Mouse (Mus musculus) E14TG2a.4 (cell line): ENCODE data around the gene Nradd.
A peak's percentile ranks its signal among the peaks of the same experiment; 100 is the strongest.

Experiments used
- H3K27me3 ChIP-seq: 2 replicates; pipeline ENCODE4 v1.6.1; 2014; ENCODE audit warnings: low read length, control low read depth; ENCODE audit not compliant: insufficient read depth
- H3K36me3 ChIP-seq: 2 replicates; pipeline ENCODE4 v1.6.1; 2014; ENCODE audit warnings: low read length, control low read depth; ENCODE audit not compliant: insufficient read depth
- H3K4me1 ChIP-seq: replicated peaks from 2 replicates; pipeline ENCODE4 v1.6.1; 2014; ENCODE audit warnings: low read depth, low read length, control low read depth
- H3K4me3 ChIP-seq: replicated peaks from 2 replicates; pipeline ENCODE4 v1.5.1; 2014; ENCODE audit warnings: mild to moderate bottlenecking, low read length
- H3K9me3 ChIP-seq: 2 replicates; pipeline ENCODE4 v1.6.1; 2014; ENCODE audit warnings: low read length, control low read depth
- CTCF ChIP-seq: conservative IDR thresholded peaks from 2 replicates; pipeline ENCODE4 v1.5.1; 2014; ENCODE audit warnings: low read length
- NANOG ChIP-seq: IDR thresholded peaks from 2 replicates; pipeline ENCODE4 v1.6.1; 2014; ENCODE audit warnings: borderline replicate concordance, low read length, mixed read lengths
- POU5F1 ChIP-seq: IDR thresholded peaks from 2 replicates; pipeline ENCODE4 v1.6.1; 2014; ENCODE audit warnings: low read length, borderline replicate concordance

Gene Nradd

DNA sequence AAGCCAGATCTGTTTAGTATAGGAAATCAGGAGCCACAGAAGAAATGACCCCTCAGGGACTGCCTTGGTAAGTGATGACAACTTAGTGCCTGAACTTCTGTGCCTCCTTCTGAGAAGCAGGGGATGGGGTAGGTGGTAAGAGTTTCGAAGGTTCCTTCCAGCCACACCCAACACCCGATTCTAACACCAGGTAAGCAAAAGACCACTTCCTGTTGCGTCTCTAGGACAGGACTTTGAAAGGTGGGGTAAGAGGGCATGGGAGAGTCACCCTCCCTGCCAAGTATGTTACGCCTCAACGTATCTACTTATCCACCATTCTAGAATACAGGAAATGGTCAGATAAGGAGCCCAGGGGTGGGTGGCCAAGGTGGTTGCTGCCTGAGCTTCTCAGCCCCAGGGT lies 16.8 kb upstream of the Nradd start:
- TF ChIP-seq CTCF (no peak), POU5F1 (no peak), NANOG (no peak)
- peaks cover 51% of the 10 kb centered on the region for H3K36me3 ChIP-seq
- H3K9me3 ChIP-seq: no peaks in the 10 kb centered on the region
- H3K27me3 ChIP-seq: peaks cover 12% of the 10 kb centered on the region
- peaks cover 61% of the 10 kb centered on the region for H3K4me1 ChIP-seq
- H3K4me3 ChIP-seq: no peak overlapping the region

DNA sequence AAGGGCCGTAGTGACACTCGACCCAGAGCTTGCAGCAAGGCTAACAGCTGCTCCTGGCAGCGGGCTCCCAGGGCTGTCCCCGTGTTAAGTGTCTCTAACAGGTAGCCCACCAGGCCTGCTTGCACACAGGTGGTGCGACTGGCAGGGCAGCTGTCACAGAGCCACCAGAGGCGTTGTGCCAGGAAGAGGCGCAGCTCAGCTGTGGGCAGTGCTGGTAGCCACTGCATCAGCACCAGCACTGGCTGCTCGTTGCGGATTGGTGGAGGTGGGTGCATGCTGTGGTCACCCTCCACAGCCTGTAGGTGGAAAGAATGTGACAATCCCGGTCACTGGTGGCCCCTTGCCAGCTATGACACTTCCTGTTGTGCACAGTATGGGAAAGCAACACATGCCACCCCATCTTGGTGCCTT lies 14.4 kb upstream of the Nradd start:
- H3K36me3 ChIP-seq: peaks cover 65% of the 10 kb centered on the region
- peak overlapping the region; percentile 64 for H3K4me3 ChIP-seq
- H3K27me3 ChIP-seq: peaks cover 23% of the 10 kb centered on the region
- no peaks in the 10 kb centered on the region for H3K9me3 ChIP-seq
- no peak for TF ChIP-seq CTCF
- no peak for TF ChIP-seq POU5F1
- TF ChIP-seq NANOG: no peak
- peaks cover 61% of the 10 kb centered on the region for H3K4me1 ChIP-seq

DNA sequence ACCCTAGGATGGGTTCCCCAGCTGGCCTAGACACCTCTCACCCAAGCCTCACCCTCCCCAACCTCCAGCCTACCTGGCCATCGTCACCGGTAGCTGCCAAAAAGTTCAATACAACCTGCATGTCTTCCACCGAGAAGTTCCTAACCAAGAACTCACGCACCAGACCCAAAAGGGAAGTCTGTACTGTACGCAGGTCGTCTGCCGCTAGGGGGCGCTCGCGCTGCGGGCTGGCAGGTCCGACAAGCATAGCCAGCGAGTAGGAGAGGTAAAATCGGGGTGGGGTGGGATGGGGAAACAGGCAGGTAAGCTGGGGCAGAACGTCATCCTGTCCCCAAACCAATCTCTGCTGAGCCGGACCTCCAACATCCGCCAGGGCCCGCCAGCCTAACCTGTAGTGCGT lies 11.0 kb upstream of the Nradd start:
- Histone ChIP-seq H3K27me3 (peaks cover 45% of the 10 kb centered on the region), H3K36me3 (peaks cover 58% of the 10 kb centered on the region), H3K9me3 (no peaks in the 10 kb centered on the region), H3K4me3 (peak overlapping the region; percentile 5; the same call in 1 of the 2 replicates), H3K4me1 (peaks cover 66% of the 10 kb centered on the region)
- TF ChIP-seq NANOG (no peak), CTCF (peak; percentile 76), POU5F1 (no peak)

DNA sequence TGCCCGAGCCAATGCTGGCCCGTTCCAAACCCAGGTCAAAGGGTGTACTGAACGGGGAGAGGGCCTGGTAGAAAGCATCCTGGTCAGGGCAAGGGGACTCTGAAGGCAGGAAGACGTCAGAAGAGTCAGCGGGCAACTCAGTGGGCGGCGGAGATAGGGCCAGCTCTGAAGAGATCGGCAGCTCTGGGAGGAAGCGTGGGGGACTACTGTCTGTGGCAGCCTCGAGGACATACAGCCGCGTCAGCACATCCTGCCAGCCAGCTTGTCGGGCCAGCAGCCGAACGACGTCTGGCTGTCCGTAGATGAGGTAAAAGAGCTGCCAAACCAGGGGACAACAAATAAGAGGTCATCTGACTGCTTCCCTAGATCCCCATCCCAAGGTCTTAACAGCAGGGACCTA lies 9.6 kb upstream of the Nradd start:
- H3K9me3 ChIP-seq: no peaks in the 10 kb centered on the region
- peak overlapping the region; percentile 53; the same call in 1 of the 2 replicates for H3K4me3 ChIP-seq
- H3K36me3 ChIP-seq: peaks cover 60% of the 10 kb centered on the region
- peaks cover 73% of the 10 kb centered on the region for H3K4me1 ChIP-seq
- H3K27me3 ChIP-seq: peaks cover 48% of the 10 kb centered on the region
- TF ChIP-seq CTCF (no peak), NANOG (no peak), POU5F1 (no peak)

DNA sequence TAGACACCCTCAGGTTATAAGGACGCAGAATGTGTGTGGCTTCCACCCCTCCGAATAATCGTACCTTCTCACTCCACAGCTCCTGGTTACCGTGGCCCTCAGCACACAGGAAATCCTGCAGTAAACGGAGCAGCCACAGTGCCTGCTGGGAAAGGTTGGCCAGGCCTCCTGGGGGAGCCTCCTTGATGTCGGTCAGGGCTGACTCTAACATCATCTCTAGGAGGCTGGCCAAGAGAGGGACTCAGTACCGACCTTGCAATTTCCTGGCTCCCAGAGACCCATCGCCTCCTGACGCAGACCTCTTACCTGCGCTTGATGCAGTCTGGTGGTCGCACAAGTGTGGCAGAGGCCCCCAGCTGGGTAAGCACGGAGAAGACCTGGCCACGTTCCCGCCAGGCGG lies 8.4 kb upstream of the Nradd start:
- H3K4me3 ChIP-seq: peak overlapping the region; percentile 51
- no peak for TF ChIP-seq POU5F1
- TF ChIP-seq NANOG: no peak
- no peak for TF ChIP-seq CTCF
- peaks cover 41% of the 10 kb centered on the region for H3K27me3 ChIP-seq
- no peaks in the 10 kb centered on the region for H3K9me3 ChIP-seq
- peaks cover 73% of the 10 kb centered on the region for H3K4me1 ChIP-seq
- H3K36me3 ChIP-seq: peaks cover 69% of the 10 kb centered on the region

DNA sequence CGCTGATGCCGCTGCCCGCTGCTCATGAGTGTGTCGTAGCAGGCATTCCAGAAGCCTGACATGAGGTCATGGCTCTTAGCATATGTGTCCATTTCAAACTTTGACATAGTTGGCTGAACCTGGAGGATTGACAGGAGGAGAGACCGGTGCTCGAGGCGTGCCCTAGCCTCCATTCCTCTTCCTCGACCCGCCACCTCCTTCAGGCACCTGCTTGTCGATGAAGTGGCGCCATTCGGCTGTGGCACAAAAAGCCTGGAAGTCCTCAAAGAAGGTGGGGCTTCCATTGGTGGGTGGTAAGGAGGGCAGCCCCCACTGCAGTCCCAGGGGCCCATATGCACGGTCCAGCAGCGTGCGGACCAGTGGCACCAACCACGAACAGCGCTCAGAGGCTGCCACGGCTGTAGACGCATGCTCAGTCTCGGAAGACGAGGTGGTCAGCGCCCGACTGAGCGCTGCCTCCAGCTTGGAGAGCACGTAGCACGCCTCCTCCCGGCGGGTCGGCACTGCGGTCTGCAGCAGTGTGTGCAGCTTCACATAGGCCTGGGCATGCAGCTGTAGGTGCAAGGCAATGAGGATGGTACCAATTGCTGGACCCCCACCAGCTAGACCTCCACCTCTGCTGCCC lies 7.5 kb upstream of the Nradd start:
- Histone ChIP-seq H3K36me3 (peaks cover 72% of the 10 kb centered on the region), H3K4me3 (peak overlapping the region; percentile 80), H3K9me3 (no peaks in the 10 kb centered on the region), H3K27me3 (peaks cover 45% of the 10 kb centered on the region), H3K4me1 (peaks cover 73% of the 10 kb centered on the region)
- TF ChIP-seq NANOG (no peak), CTCF (no peak), POU5F1 (no peak)

DNA sequence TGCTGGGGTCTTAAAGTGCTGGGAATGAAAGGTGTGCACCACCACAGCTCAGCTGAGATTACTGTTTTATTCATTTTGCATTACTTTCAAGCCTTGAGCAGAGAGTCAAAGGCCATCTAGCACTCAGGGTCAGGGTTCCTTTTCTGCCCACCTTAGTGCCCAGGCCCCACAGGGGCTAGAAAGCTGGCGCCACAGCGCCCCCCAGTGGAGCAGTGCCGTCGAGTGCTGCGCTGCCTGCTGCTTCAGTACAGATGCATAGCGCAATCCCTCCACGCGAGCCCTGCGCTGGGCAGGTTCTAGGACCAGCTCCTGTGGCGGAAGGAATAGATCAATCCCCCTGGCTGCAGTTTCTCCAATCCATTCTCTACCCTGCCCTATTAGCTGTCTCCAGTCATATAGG lies 6.9 kb upstream of the Nradd start:
- peaks cover 69% of the 10 kb centered on the region for H3K4me1 ChIP-seq
- TF ChIP-seq POU5F1: no peak
- no peak for TF ChIP-seq NANOG
- TF ChIP-seq CTCF: peak; percentile 84
- peaks cover 72% of the 10 kb centered on the region for H3K36me3 ChIP-seq

DNA sequence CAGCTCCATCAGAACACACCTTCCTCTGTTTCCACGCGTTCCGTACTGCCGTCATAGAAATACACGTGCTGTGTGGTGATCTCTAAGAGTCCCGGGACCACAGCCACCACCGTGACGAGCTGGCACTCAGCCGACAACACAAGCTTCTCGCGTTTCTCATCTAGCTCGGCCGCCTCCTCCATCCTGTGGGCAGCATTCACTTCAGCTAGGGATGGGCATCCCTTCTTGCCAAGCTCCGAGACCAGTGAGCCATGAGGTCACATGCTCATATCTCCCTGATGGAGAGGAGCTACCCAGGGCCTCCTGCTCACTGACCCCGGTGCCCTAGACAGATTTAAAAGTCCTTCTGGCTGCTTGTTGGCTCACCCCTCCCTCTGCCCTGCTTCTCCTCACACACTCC lies 5.9 kb upstream of the Nradd start:
- TF ChIP-seq CTCF (no peak), NANOG (no peak), POU5F1 (no peak)
- H3K36me3 ChIP-seq: peaks cover 72% of the 10 kb centered on the region
- peaks cover 55% of the 10 kb centered on the region for H3K27me3 ChIP-seq
- peaks cover 70% of the 10 kb centered on the region for H3K4me1 ChIP-seq
- H3K9me3 ChIP-seq: no peaks in the 10 kb centered on the region
- H3K4me3 ChIP-seq: no peak overlapping the region

More for the DNA sequence above, 6.9 kb upstream of the Nradd start:
- Histone ChIP-seq H3K4me3 (peak overlapping the region; percentile 80), H3K27me3 (peaks cover 50% of the 10 kb centered on the region), H3K9me3 (no peaks in the 10 kb centered on the region)

DNA sequence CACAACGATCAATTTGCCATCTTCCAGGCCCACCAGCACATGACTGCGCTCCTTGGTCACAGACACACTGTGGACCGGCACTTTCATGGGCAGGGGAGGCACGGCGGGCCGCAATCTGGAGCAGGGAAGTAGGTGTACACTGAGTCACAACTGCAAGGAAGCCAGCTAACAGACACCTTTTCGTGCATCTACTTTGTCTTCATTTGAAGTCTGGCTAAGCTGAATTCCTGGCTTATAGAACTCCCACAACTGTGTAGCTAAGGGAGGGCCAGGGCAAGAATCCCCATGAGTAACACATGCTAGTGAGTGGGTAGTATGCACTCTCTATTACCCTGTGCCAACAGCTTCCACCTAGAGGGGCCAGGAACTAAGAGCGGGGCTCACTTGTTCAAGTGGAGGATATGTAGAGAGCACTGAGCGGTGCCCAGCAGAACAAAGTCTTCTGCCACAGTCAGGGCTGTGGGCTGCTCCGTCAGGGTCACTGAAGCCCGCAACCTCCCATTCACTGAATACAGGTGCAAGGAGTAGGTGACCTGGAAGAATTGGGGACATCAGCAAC lies 1.2 kb upstream of the Nradd start:
- peaks cover 70% of the 10 kb centered on the region for H3K4me1 ChIP-seq
- H3K36me3 ChIP-seq: peaks cover 73% of the 10 kb centered on the region
- peaks cover 22% of the 10 kb centered on the region; the same call in 1 of the 2 replicates for H3K27me3 ChIP-seq
- no peak for TF ChIP-seq POU5F1
- no peak for TF ChIP-seq CTCF
- no peak for TF ChIP-seq NANOG
- H3K9me3 ChIP-seq: no peaks in the 10 kb centered on the region
- peak overlapping the region; percentile 84 for H3K4me3 ChIP-seq
